Mouse (Mus musculus): ENCODE measurements around the gene Kctd13. TPM values are rescaled to one million over a fixed set of nuclear protein-coding genes. Genes with fewer than 3 reads are reported as not detected.
A peak's percentile ranks its signal among the peaks of the same experiment; 100 is the strongest.

Gene Kctd13
- total and polyA plus RNA-seq, 3 experiments = 19.0 to 40.4 (median 37.5) TPM

DNA sequence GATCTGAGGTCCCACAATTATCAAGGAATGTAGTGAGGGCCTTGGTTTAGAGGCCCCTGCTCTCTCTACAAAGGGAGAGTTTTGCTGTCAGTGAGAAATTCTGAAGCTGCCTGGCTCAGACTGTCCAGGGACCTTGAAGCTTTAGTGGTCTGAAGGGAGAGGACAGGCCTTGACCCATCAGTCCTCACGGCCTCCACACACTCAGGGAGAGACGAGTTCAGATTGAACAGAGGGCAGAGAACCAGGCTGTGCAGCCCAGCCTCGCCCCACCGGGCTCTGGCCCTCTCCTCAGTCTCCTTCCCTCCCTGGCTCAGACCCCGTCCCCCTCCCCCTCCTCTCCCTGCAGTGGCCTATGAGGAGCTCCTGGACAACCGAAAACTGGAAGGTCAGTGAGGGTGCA lies 38.7 kb downstream of the Kctd13 start:
- Histone ChIP-seq H3K4me2 (ENCODE audit: insufficient read depth, low read depth, poor library complexity, severe bottlenecking) (no peak overlapping the region), H3K4me1 (ENCODE audit: control insufficient read depth in 1 of 2, insufficient read depth in 2 of 2) (peaks cover 14 to 27% of the 10 kb centered on the region in 2 experiments), H3K9me3 (replicated peaks; ENCODE audit: low read length) (no peaks in the 10 kb centered on the region), H3K27ac (ENCODE audit: insufficient read depth, low read depth) (no peak overlapping the region), H3K36me3 (replicated peaks in 1 of 2; ENCODE audit: control insufficient read depth in 1 of 2, insufficient read depth in 1 of 2, low read length in 1 of 2) (peaks cover 40 to 81% of the 10 kb centered on the region in 2 experiments), H3K27me3 (replicated peaks) (no peaks in the 10 kb centered on the region), H3K4me3 (replicated peaks in 1 of 3; ENCODE audit: low read depth in 2 of 3, low read length in 2 of 3, poor library complexity in 1 of 3) (no peak overlapping the region), H3K9ac (ENCODE audit: insufficient read depth, low read depth) (no peak overlapping the region), H3K79me2 (replicated peaks; ENCODE audit: control insufficient read depth, extremely low read depth, insufficient read depth, poor library complexity, severe bottlenecking) (no peaks in the 10 kb centered on the region)
- no peak for DNase-seq (ENCODE audit: extremely low read depth)
- dilution Hi-C loops (cut with MboI; ENCODE audit: extremely low pct_ligation_motif_present, extremely low pct_unique_long_range_greater_than_20kb, low sequenced_read_pairs) (no loop called here), in situ Hi-C loops (cut with MboI; ENCODE audit: low pct_ligation_motif_present, low pct_unique_long_range_greater_than_20kb, low sequenced_read_pairs) (loop anchor here (10.0 kb wide), 1 partner anchor 263 kb away; the partner anchor contains the start of gene Coro1a)
- TF ChIP-seq BHLHE40 (IDR thresholded peaks at IDR 0.05; ENCODE audit: low read depth, low read length) = no peak

- no peak for DNase-seq (ENCODE audit: extremely low read depth)
- peaks cover 17% of the 10 kb centered on the region for H3K79me2 ChIP-seq (replicated peaks; ENCODE audit: control insufficient read depth, extremely low read depth, insufficient read depth, poor library complexity, severe bottlenecking)
- H3K9me3 ChIP-seq (replicated peaks; ENCODE audit: low read length) = no peaks in the 10 kb centered on the region
- no peaks in the 10 kb centered on the region for H3K27me3 ChIP-seq (replicated peaks)
- dilution Hi-C loops (cut with MboI; ENCODE audit: extremely low pct_ligation_motif_present, extremely low pct_unique_long_range_greater_than_20kb, low sequenced_read_pairs) = no loop called here
- peak overlapping the region; percentile 50 for H3K4me2 ChIP-seq (ENCODE audit: insufficient read depth, low read depth, poor library complexity, severe bottlenecking)
- peak overlapping the region; percentile 49; the same call in 1 of the 2 replicates for H3K9ac ChIP-seq (ENCODE audit: insufficient read depth, low read depth)
- peaks cover 9 to 38% of the 10 kb centered on the region in 2 experiments for H3K4me1 ChIP-seq (ENCODE audit: control insufficient read depth in 1 of 2, insufficient read depth in 2 of 2)
- TF ChIP-seq JUN (IDR thresholded peaks at IDR 0.05; ENCODE audit: insufficient read depth, low read depth, low read length) = no peak
- no peak for TF ChIP-seq MAZ (IDR thresholded peaks at IDR 0.05; ENCODE audit: low read depth, low read length)
- no peak for TF ChIP-seq MYC (IDR thresholded peaks at IDR 0.05; ENCODE audit: low read depth, low read length)
- no peak for TF ChIP-seq NRF1 (IDR thresholded peaks at IDR 0.05; ENCODE audit: low read depth, low read length)
- no peak for TF ChIP-seq ZC3H11A (IDR thresholded peaks at IDR 0.05; ENCODE audit: low read depth, low read length)
- no peak for TF ChIP-seq USF2 (conservative IDR thresholded peaks at IDR 0.05; ENCODE audit: low read depth, low read length)
- no peak for TF ChIP-seq GABPA (IDR thresholded peaks at IDR 0.05; ENCODE audit: insufficient replicate concordance, low read depth, low read length)
- TF ChIP-seq CTCF (conservative IDR thresholded peaks at IDR 0.05 in 1 of 2, IDR thresholded peaks at IDR 0.05 in 1 of 2; ENCODE audit: low read depth in 2 of 2, low read length in 2 of 2) = no peak
- no peak for TF ChIP-seq TCF12 (IDR thresholded peaks at IDR 0.05; ENCODE audit: low read depth, low read length)
- TF ChIP-seq KAT2A (IDR thresholded peaks at IDR 0.05; ENCODE audit: insufficient replicate concordance, low read length) = no peak
- TF ChIP-seq USF1 (IDR thresholded peaks at IDR 0.05; ENCODE audit: low read depth, low read length) = no peak
- no peak for TF ChIP-seq JUND (conservative IDR thresholded peaks at IDR 0.05; ENCODE audit: low read depth, low read length)
- no peak for TF ChIP-seq UBTF (IDR thresholded peaks at IDR 0.05; ENCODE audit: low read depth, low read length)
- TF ChIP-seq TBP (conservative IDR thresholded peaks at IDR 0.05; ENCODE audit: low read depth, low read length) = no peak
- TF ChIP-seq E2F4 (IDR thresholded peaks at IDR 0.05; ENCODE audit: insufficient replicate concordance, low read depth, low read length) = no peak
- no peak for TF ChIP-seq BHLHE40 (IDR thresholded peaks at IDR 0.05; ENCODE audit: low read depth, low read length)
- TF ChIP-seq ELF1 (IDR thresholded peaks at IDR 0.05; ENCODE audit: low read depth, low read length) = no peak; the same call in 1 of the 2 replicates
- no peak for TF ChIP-seq NELFE (IDR thresholded peaks at IDR 0.05; ENCODE audit: low read depth, low read length)
- TF ChIP-seq POLR2AphosphoS2 (IDR thresholded peaks at IDR 0.05; ENCODE audit: low read depth, low read length) = no peak
- H3K4me3 ChIP-seq (replicated peaks in 1 of 3; ENCODE audit: low read depth in 2 of 3, low read length in 2 of 3, poor library complexity in 1 of 3) = peak overlapping the region; percentile 41 to 97 (median 56)
- in situ Hi-C loops (cut with MboI; ENCODE audit: low pct_ligation_motif_present, low pct_unique_long_range_greater_than_20kb, low sequenced_read_pairs) = loop anchor here (25.0 kb wide), 1 partner anchor 812 kb away; the partner anchor contains the start of genes Gm49388 and Setd1a
- peaks cover 34 to 60% of the 10 kb centered on the region in 2 experiments for H3K36me3 ChIP-seq (replicated peaks in 1 of 2; ENCODE audit: control insufficient read depth in 1 of 2, insufficient read depth in 1 of 2, low read length in 1 of 2)
- H3K27ac ChIP-seq (ENCODE audit: insufficient read depth, low read depth) = no peak overlapping the region
Measured at GRCm38 (mm10) chr7:126975493-126975892, 46.8 kb downstream of the Kctd13 start.

All from CH12.LX (cell line).